10 mouse cellular contexts compared by ENCODE assay signal in genomic region chr10:24635884-24636283, GRCm38 (mm10). TPM values are rescaled to one million over a fixed set of nuclear protein-coding genes. Genes with fewer than 3 reads are reported as not detected.
DNase-seq lines count a peak whose midpoint lies in the region; ATAC-seq lines count a peak whose summit lies in the region.
"Had no signal": no experiment of that assay in that cellular context is flagged by ENCODE, and none has a peak within 500 bp of the region (broad histone marks: within the 10 kb centered on the region; RNA-seq: fewer than 3 reads in every experiment).

No protein-coding gene starts in this region.

- no peak overlapping the region for H3K4me2 ChIP-seq in embryonic facial prominence, embryonic 13.5 days
- H3K4me2 ChIP-seq: hindbrain, embryonic 14.5 days had no signal

- no peaks in the 10 kb centered on the region for H3K27me3 ChIP-seq in embryonic facial prominence, embryonic 13.5 days
- no peaks in the 10 kb centered on the region for H3K27me3 ChIP-seq in embryonic facial prominence, embryonic 10.5 days (replicated peaks; ENCODE audit: low read depth, poor library complexity, severe bottlenecking)

- no peaks in the 10 kb centered on the region for H3K9me3 ChIP-seq in embryonic facial prominence, embryonic 13.5 days
- no peaks in the 10 kb centered on the region for H3K9me3 ChIP-seq in embryonic facial prominence, embryonic 10.5 days

- H3K4me3 ChIP-seq in embryonic facial prominence, embryonic 13.5 days: no peak overlapping the region
- H3K4me3 ChIP-seq in embryonic facial prominence, embryonic 10.5 days: no peak overlapping the region

- 88% methylated on average over 10 of the region's 10 CpGs for WGBS in embryonic facial prominence, embryonic 13.5 days
- WGBS in embryonic facial prominence, embryonic 10.5 days: 91% methylated on average over 10 of the region's 10 CpGs

- H3K4me1 ChIP-seq in embryonic facial prominence, embryonic 13.5 days: peaks cover 24% of the 10 kb centered on the region
- peaks cover 21% of the 10 kb centered on the region for H3K4me1 ChIP-seq in embryonic facial prominence, embryonic 10.5 days

- no peak overlapping the region for H3K27ac ChIP-seq in embryonic facial prominence, embryonic 13.5 days
- no peak overlapping the region for H3K27ac ChIP-seq in embryonic facial prominence, embryonic 10.5 days (replicated peaks)
- H3K27ac ChIP-seq: hindbrain, embryonic 14.5 days had no signal

- H3K9ac ChIP-seq in embryonic facial prominence, embryonic 13.5 days: no peak overlapping the region
- H3K9ac ChIP-seq: hindbrain, embryonic 14.5 days had no signal

- no peaks in the 10 kb centered on the region for H3K36me3 ChIP-seq in embryonic facial prominence, embryonic 13.5 days
- no peaks in the 10 kb centered on the region for H3K36me3 ChIP-seq in embryonic facial prominence, embryonic 10.5 days (replicated peaks)

- peak; percentile 45; the same call in 1 of the 2 replicates for ATAC-seq in embryonic facial prominence, embryonic 13.5 days (ENCODE audit: insufficient number of reproducible peaks, insufficient read depth, low FRiP score, low TSS enrichment, low read depth)
- ATAC-seq: forebrain, embryonic 16.5 days had no signal

- no peak for DNase-seq in embryonic facial prominence, embryonic 10.5 days (ENCODE audit: low spot score)
- peak; percentile 98 for DNase-seq in 416B (ENCODE audit: low read depth)
- peak; percentile 81 for DNase-seq in induced T-regulatory cell, adult 2 months (ENCODE audit: low read depth)
- peak; percentile 28 to 30 for DNase-seq in natural killer cell, adult 2 months (ENCODE audit: low spot score in 2 of 2)
- DNase-seq in adrenal gland, adult 2 months: no peak
- no peak for DNase-seq in kidney, postnatal 14 days
- DNase-seq in gastrocnemius, postnatal 10 days: no peak

RNA-seq across cellular contexts. Expression of gene Ccn2, which starts 40.6 kb away (rescaled TPM):
- polyA plus RNA-seq in embryonic facial prominence, embryonic 13.5 days (2015; fragmentation: Nextera tagmentation; extraction: Ambion mirVana): 25.3 and 40.2 TPM in 2 replicates
- 7.9 and 10.1 TPM in 2 replicates for polyA plus RNA-seq in embryonic facial prominence, embryonic 10.5 days (2016; fragmentation: Nextera tagmentation; extraction: Ambion mirVana)
- total RNA-seq in adrenal gland, adult 2 months (2021): 10 to 100 TPM; 51.1 to 78.2 TPM
- polyA plus RNA-seq in adrenal gland, adult 2 months (2012; rRNA removed): 241 and 278 TPM in 2 replicates
- total RNA-seq in gastrocnemius, postnatal 10 days (2021): 10 to 100 TPM; 34.5 to 64.3 TPM

Comparison
In these comparisons a context has a peak if more than half of its experiments do, and no peak if none do; other contexts are left out.
1. DNase-seq: peak in 416B (single experiment), induced T-regulatory cell, adult 2 months (single experiment) and natural killer cell, adult 2 months (2 of 2); none in embryonic facial prominence, embryonic 10.5 days (single experiment), adrenal gland, adult 2 months (single experiment), kidney, postnatal 14 days (single experiment) and gastrocnemius, postnatal 10 days (single experiment).